Mouse (Mus musculus): Measurements from ENCODE around the gene Tspan11.

The Tspan11 gene

GRCm38 (mm10) chr6:127945725-127946124, 58.3 kb downstream of the Tspan11 start:
- peak; percentile 48 to 49 for DNase-seq

DNA sequence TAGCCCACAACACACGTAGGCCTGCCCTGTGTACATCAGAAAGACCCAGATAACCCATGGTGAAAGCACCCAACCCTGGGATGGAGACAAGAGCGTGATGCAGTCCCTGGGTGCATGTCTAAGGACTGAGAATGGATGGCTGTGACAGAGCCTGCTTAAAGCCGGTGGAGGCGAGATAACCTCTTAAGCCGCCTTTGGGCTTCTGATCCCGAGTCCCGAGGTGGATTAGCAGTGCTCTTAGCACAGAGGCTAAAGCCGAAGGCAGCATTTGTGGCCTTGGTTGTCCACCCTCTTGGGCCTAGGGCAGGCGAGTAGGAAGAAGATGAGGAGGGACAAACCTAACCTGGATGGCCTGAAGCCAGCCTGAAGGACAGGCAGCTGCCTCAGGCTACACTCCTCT, 61.3 kb downstream of the Tspan11 start:
- DNase-seq = no peak

DNA sequence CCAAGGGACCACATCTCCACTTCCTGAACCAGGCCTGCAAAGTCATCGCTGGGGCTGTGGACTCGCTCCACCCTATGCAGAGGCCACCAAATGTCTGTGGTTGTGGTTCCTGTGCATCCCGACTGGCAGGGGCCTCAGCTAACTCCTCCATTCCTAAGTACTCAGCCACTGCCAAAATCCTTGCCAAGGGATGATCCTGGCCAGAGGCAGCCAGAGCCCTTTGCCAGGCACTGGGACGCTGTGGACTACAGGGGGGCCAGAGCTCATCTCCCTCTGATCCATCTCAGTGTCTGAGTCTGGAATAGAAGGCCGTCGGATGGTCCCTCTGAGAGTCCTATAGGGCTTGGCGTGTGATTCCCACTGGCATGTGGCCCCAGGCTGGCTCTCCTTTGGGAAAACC, 62.5 kb downstream of the Tspan11 start:
- no peak for DNase-seq

GRCm38 (mm10) chr6:127953071-127953470, 65.7 kb downstream of the Tspan11 start:
- DNase-seq = no peak

DNA sequence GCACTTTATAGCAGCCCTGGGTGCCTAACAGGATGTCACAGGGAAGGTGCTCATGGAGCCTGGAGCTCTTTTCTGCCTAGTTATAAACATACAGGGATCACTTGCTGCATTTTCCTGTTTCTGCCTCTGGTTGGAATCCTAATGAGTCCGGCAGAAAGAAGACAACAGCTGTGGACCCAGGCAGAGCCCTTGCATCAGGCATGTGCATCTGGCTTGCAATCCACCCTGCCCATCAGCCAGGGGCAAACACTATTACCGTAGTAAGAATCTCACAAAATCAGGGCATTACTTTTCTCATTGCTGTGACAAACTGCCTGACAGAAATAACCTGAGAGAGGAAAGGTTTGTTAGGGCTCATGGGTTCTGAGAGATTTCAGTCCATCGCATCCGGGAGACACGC, 68.8 kb downstream of the Tspan11 start:
- no peak for DNase-seq

DNA sequence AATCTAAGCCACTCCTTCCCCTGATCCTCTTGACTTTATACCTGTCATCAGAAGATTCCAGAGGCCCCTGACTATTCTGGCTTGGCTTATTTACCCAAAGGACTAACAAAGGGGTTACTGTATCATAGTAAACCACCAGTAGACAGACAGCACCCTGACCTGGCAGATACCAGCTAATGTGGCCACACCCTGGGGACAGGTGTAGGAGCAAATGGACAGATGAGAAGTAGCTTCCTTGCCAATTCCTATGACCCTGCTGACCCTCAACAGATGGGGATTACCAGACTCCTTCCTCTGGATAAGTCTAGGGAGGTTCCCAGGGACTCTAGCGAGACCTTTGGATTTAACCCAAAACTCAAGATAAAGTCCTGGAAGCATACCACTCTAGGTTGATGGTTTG, 72.8 kb downstream of the Tspan11 start:
- no peak for DNase-seq

DNA sequence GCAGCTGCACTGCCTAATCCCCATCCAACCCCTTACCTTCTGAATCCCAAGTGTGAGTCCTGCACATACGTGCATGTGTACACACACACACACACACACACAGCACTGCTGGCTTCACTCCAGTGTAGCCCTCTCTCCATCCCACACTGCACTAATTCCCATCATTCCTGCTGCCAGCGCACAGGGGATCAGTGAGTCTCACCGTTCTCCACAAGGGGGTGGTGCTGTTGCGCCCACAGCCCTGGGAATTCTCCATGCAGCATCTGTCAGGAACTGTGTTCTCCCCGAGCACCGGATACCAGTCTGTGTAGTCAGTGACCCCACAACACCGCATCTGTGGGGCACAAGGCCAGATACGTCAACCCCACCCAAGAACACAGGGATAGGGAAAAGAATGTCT, 78.1 kb downstream of the Tspan11 start:
- no peak for DNase-seq

DNA sequence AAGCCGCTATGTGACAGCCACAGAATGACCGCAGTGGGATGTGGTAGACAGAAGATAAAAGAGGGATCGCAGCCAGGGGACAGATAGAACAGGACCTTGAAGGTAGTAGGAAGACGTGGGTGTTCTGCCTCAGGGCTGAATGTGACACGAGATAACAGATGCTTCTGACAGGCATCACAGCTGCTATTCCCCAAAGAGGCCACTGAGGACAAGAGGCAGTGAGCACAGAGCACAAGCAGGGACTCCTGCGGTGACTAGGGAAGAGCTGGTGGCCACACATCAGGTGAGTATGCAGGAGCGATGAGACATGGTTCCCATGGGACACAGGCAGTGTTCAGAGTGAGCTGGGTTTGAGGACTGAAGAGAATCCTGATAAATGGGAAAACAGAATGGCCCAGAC, 82.3 kb downstream of the Tspan11 start:
- DNase-seq = no peak

GRCm38 (mm10) chr6:127970120-127970519, 82.7 kb downstream of the Tspan11 start:
- peak; percentile 38 to 42 for DNase-seq

GRCm38 (mm10) chr6:127970848-127971247, 83.5 kb downstream of the Tspan11 start:
- DNase-seq = no peak

GRCm38 (mm10) chr6:127971931-127972330, 84.5 kb downstream of the Tspan11 start:
- no peak for DNase-seq

- DNase-seq = no peak
Observed at GRCm38 (mm10) chr6:127973553-127973952, 86.2 kb downstream of the Tspan11 start.

- no peak for DNase-seq
Observed at GRCm38 (mm10) chr6:127974000-127974399, 86.6 kb downstream of the Tspan11 start.

GRCm38 (mm10) chr6:127976695-127977094, 89.3 kb downstream of the Tspan11 start:
- no peak for DNase-seq

DNA sequence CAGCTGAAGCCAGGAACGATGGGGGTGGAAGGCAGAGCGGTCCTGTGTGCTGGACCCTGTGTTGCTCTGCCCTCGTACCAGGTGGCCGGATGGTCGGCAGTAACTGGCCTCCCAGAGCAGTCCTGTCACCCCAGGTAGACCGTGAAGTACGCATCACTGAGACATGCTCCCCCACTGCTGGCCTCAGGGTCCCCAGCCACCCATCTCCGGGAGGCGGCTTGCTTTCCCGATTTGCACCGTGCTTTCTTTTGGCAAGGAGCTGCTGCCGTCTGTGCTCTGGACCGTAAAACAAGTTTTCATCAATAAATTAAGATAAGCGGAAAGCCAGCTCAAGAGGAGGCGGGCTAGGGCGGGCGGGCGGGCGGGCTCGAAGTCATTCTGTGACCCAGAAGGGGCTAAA, 91.6 kb downstream of the Tspan11 start:
- DNase-seq = no peak

DNA sequence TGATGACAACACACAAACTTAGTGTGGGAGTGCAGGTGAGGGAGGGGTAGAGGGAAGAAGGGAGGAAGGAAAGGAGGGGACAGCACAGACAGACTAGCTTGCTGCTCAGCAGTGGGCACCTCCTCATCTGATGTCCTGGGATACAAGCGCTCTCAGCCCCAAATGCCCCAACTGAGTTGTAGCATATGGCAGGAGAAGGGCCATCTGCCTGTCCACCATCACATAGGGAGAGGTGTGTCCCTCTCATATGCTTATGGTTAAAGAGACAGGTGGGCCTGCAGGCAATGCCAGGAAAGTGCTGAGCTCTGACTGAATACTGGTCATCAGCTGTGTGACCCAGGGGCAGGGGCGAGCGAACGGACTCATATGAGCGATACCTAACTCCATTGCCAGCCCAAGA, 92.4 kb downstream of the Tspan11 start:
- DNase-seq = no peak

DNA sequence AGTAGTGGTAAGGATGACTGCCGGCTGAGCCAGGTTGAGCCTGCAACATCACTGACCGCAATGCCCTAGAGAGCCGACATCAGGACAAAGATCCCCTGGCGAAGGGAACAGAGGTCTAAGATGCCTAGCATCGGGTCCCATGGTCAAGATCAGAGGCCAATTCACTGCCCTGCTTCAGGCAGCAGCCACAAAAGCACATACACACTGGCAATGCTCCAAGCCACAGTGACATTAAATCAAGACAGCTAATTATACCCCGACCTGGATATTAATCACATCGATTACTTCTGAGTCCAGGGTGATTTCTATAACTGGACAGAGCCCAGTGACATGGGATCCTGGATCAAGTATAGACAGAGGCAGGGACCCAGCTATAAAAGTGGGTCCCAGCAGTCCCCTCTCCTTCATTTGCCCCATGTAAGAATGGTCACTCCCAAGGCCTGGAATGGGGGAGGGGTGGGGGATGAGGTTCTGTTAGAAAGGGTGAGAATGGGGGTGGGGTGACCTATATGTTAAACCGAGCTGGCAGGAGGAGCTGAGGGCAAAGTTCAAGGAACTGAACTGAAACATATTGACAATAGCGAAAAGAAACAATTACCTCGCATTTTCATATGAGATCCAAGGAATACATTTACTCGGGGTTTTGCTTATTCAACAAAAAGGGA, 93.1 kb downstream of the Tspan11 start:
- no peak for DNase-seq

GRCm38 (mm10) chr6:127981176-127981575, 93.8 kb downstream of the Tspan11 start:
- no peak for DNase-seq

- DNase-seq = no peak
Observed at GRCm38 (mm10) chr6:127986357-127986756, 99.0 kb downstream of the Tspan11 start.

- no peak for DNase-seq
Observed at GRCm38 (mm10) chr6:127987374-127987773, 100.0 kb downstream of the Tspan11 start.

DNA sequence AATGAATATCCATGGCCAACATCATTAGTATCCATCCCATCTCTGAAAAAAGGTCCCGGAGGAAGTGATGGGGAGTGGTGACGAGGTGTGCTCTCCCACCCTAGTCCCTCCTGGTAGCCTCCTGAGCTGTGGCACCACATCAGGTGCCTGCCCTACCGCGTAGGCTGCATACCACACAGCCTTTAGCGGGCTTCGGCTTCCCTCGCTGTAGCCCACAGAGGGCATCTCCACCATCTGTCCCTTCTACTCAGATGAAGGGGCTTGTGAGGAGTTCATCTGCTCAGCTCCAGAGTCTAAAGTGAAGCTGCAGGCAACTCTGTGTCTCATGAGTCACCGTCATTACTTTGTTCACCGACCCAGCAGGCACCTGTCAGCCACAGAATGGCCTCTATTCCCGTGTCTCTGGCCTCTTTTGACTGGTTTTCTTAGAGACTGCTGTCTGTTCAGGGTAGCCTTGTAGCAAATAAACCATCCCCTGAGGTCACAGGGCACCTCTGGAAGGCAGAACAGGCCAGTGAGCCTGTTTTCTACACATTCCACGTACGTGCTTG, 101.6 kb downstream of the Tspan11 start:
- no peak for DNase-seq

DNA sequence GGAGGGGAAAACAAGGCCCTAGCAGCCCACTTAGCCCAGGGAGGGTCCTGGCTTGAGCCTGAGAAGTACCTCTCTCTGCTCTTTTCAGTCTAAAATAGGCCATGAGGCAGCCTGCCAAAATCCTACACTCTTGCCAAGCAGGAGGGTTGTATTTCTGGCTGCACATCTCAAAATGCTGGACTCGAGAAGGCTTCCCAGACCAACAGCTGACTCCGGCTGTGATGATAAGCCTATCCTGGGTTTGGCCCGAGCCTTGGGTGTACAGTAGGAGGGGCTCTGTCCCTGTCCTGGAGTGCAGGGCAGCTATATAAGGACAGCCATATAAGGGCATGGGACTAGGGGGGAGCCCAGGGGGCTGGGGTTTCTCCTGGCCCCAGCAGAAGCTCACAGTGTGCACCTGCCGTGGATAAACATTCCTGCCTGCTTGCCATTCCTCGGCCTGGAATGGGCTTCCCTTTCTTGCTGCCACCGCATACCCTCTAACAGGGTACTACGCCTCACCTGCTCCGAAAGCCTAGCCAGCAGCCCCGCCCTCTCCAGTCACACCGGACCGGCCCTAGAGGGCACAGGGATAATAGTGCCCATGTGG, 102.3 kb downstream of the Tspan11 start:
- no peak for DNase-seq

GRCm38 (mm10) chr6:127991509-127992176, 104.3 kb downstream of the Tspan11 start:
- DNase-seq = no peak

DNA sequence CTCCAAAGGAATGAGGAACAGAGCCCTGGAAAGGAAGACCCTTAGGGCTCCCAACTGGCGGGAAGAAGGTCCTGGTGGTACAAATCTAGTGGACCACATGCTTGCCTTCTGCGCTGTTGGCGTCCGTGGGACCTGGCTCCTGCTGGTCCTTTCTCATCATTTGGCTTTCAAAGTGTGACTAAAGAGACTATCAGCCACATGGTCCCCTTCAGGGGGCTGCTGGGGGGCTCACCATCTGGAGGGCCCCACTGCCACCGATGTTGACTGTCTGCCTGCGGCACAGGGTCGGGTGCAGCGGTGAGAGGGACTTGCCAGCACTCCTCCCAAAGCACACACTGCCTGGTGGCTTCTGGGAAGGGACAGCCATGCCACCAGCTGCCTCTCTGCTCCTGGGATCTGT, 105.6 kb downstream of the Tspan11 start:
- no peak for DNase-seq

All from B cell, adult 2 months (primary cell).